Comparison of ENCODE assay signal across 26 mouse cellular contexts in genomic region chr8:15244770-15245485, GRCm38 (mm10).
DNase-seq lines count a peak whose midpoint lies in the region; ATAC-seq and TF ChIP-seq lines count a peak whose summit lies in the region.
"Had no signal": no experiment of that assay in that cellular context is flagged by ENCODE, and none has a peak within 500 bp of the region (broad histone marks: within the 10 kb centered on the region; RNA-seq: fewer than 3 reads in every experiment).

No protein-coding gene starts in this region.

- no peak overlapping the region for H3K9ac ChIP-seq in forebrain, embryonic 15.5 days (replicated peaks)
- H3K9ac ChIP-seq: forebrain, embryonic 12.5 days; heart, embryonic 12.5 days; heart, embryonic 15.5 days; hindbrain, embryonic 13.5 days; intestine, embryonic 15.5 days had no signal

- H3K4me2 ChIP-seq in forebrain, embryonic 15.5 days (replicated peaks), result no peak overlapping the region
- H3K4me2 ChIP-seq: forebrain, embryonic 12.5 days; heart, embryonic 12.5 days; heart, embryonic 15.5 days; hindbrain, embryonic 13.5 days; intestine, embryonic 15.5 days had no signal

- no peak for TF ChIP-seq POLR2A in cortical plate, adult 2 months (IDR thresholded peaks at IDR 0.05; ENCODE audit: extremely low read depth, insufficient read depth, low read length)

- no peaks in the 10 kb centered on the region for H3K4me1 ChIP-seq in forebrain, embryonic 15.5 days
- H3K4me1 ChIP-seq in forebrain, embryonic 10.5 days, result no peaks in the 10 kb centered on the region
- H3K4me1 ChIP-seq in cortical plate, adult 2 months (ENCODE audit: control insufficient read depth, insufficient read depth, low read length), result no peaks in the 10 kb centered on the region; the same call in 1 of the 2 replicates
- H3K4me1 ChIP-seq: forebrain, embryonic 12.5 days; heart, embryonic 12.5 days; heart, embryonic 15.5 days; hindbrain, embryonic 10.5 days; hindbrain, embryonic 13.5 days; intestine, embryonic 15.5 days had no signal

- no peak overlapping the region for H3K27ac ChIP-seq in forebrain, embryonic 15.5 days (replicated peaks)
- H3K27ac ChIP-seq in forebrain, embryonic 10.5 days, result no peak overlapping the region
- 0 out of 2 replicates have a peak overlapping the region, but pooled peaks have one; percentile 28 for H3K27ac ChIP-seq in cortical plate, adult 2 months (ENCODE audit: insufficient read depth, low read length)
- H3K27ac ChIP-seq: forebrain, embryonic 12.5 days; gastrocnemius, adult 2 months; heart, embryonic 15.5 days; hindbrain, embryonic 10.5 days; hindbrain, embryonic 13.5 days; intestine, embryonic 15.5 days had no signal

- H3K36me3 ChIP-seq in forebrain, embryonic 15.5 days, result no peaks in the 10 kb centered on the region
- no peaks in the 10 kb centered on the region for H3K36me3 ChIP-seq in forebrain, embryonic 10.5 days (replicated peaks)
- H3K36me3 ChIP-seq: forebrain, embryonic 12.5 days; heart, embryonic 12.5 days; heart, embryonic 15.5 days; hindbrain, embryonic 10.5 days; hindbrain, embryonic 13.5 days; intestine, embryonic 15.5 days had no signal

- TF ChIP-seq CTCF in cortical plate, adult 2 months (IDR thresholded peaks at IDR 0.05; ENCODE audit: extremely low read depth, insufficient read depth, low read length), result no peak

- WGBS in forebrain, embryonic 15.5 days, result 89% methylated on average over 12 of the region's 12 CpGs
- 95% methylated on average over 12 of the region's 12 CpGs for WGBS in forebrain, embryonic 10.5 days

- no peak for DNase-seq in forebrain, embryonic 10.5 days (ENCODE audit: extremely low spot score, low spot score)
- peak; percentile 27 for DNase-seq in left cerebral cortex, adult 11 months (ENCODE audit: low spot score)
- no peak for DNase-seq in left cerebral cortex, adult 8-10 months (ENCODE audit: low spot score in 2 of 2)
- DNase-seq in cerebellum, adult 11-12 months, result no peak
- DNase-seq: adrenal gland, adult 8-10 months; adrenal gland, postnatal 25 days; cerebellum, adult 11 months; cerebellum, adult 8-10 months; cerebellum, postnatal 10 days; cerebellum, postnatal 36 days; gastrocnemius, adult 2 months; gastrocnemius, postnatal 25 days; heart, adult 18-20 months; heart, postnatal 10 days; heart, postnatal 36 days; kidney, adult 11 months had no signal

- H3K4me3 ChIP-seq in forebrain, embryonic 15.5 days, result no peak overlapping the region
- H3K4me3 ChIP-seq in forebrain, embryonic 10.5 days, result no peak overlapping the region
- H3K4me3 ChIP-seq in cortical plate, adult 2 months (ENCODE audit: insufficient read depth, low read length), result no peak overlapping the region
- H3K4me3 ChIP-seq: forebrain, embryonic 12.5 days; gastrocnemius, adult 2 months; heart, embryonic 12.5 days; heart, embryonic 15.5 days; hindbrain, embryonic 10.5 days; hindbrain, embryonic 13.5 days; intestine, embryonic 15.5 days had no signal

- ATAC-seq in forebrain, embryonic 15.5 days (replicated peaks), result 0 out of 2 replicates have a peak, but pooled peaks have one; percentile 48
- ATAC-seq: activated CD4-positive, CD25-positive, alpha-beta regulatory T cell, adult 4 months; hindbrain, embryonic 16.5 days; intestine, embryonic 15.5 days had no signal

- H3K9me3 ChIP-seq in forebrain, embryonic 15.5 days, result no peaks in the 10 kb centered on the region
- no peaks in the 10 kb centered on the region for H3K9me3 ChIP-seq in forebrain, embryonic 10.5 days
- H3K9me3 ChIP-seq: forebrain, embryonic 12.5 days; heart, embryonic 12.5 days; heart, embryonic 15.5 days; hindbrain, embryonic 10.5 days; hindbrain, embryonic 13.5 days; intestine, embryonic 15.5 days had no signal

- H3K27me3 ChIP-seq in forebrain, embryonic 15.5 days, result no peaks in the 10 kb centered on the region
- no peaks in the 10 kb centered on the region for H3K27me3 ChIP-seq in forebrain, embryonic 10.5 days (ENCODE audit: poor library complexity, severe bottlenecking)
- H3K27me3 ChIP-seq: forebrain, embryonic 12.5 days; heart, embryonic 12.5 days; heart, embryonic 15.5 days; hindbrain, embryonic 13.5 days; intestine, embryonic 15.5 days had no signal
